Mouse (Mus musculus): ENCODE results near the gene H2afv. TPM values are rescaled to one million over a fixed set of nuclear protein-coding genes. Genes with fewer than 3 reads are reported as not detected.

Gene H2afv
- polyA plus RNA-seq, 1 experiment, result 106 TPM

DNA sequence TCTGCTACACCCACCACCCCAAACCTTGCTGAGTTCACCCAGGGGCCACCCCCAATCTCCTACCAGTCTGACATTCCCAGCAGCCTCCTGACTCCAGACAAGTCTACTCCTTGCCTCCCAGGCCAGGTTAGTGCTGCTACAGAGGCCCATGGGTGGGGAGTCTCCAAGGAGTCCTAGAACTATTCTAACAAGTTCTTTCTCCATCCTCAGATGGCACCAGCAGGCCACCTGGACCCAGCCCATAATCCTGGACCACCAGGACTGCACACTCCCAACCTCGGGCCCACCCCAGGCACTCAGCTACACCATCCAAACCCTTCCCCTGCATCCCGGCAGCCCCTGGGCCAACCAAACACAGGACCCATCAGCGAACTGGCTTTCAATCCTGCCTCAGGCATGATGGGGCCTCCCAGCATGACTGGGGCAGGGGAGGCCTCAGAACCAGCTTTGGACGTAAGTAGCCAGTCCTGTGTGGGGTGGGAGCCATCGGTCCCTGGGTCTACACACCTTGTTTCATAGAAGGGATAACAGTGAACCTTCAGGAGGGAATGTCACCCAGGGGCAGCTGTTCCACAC, 40.3 kb downstream of the H2afv start:
- H3K27ac ChIP-seq (ENCODE audit: insufficient read depth, low read length), result peak overlapping the region; percentile 90; the same call in 1 of the 2 replicates

GRCm38 (mm10) chr11:6402515-6403510, 41.4 kb downstream of the H2afv start:
- peak; percentile 32 to 51 for DNase-seq
- TF ChIP-seq POLR2A (IDR thresholded peaks at IDR 0.05; ENCODE audit: borderline replicate concordance, insufficient read depth, low read length) (no peak), CTCF (IDR thresholded peaks at IDR 0.05; ENCODE audit: borderline replicate concordance, insufficient read depth, low read depth, low read length) (peak; percentile 63)
- Histone ChIP-seq H3K4me3 (replicated peaks; ENCODE audit: insufficient read depth, low read depth, low read length) (no peak overlapping the region), H3K27ac (ENCODE audit: insufficient read depth, low read length) (no peak overlapping the region), H3K27me3 (ENCODE audit: control insufficient read depth, insufficient read depth, low read length) (no peaks in the 10 kb centered on the region), H3K4me1 (ENCODE audit: control insufficient read depth, insufficient read depth, low read length) (peaks cover 35% of the 10 kb centered on the region)
- WGBS, result 80% methylated on average over 19 of the region's 19 CpGs

More for the DNA sequence above, 40.3 kb downstream of the H2afv start:
- no peak for TF ChIP-seq POLR2A (IDR thresholded peaks at IDR 0.05; ENCODE audit: borderline replicate concordance, insufficient read depth, low read length)
- no peak for TF ChIP-seq CTCF (IDR thresholded peaks at IDR 0.05; ENCODE audit: borderline replicate concordance, insufficient read depth, low read depth, low read length)
- peak in 1 of 2 experiments; percentile 25 for DNase-seq
- H3K4me3 ChIP-seq (replicated peaks; ENCODE audit: insufficient read depth, low read depth, low read length), result no peak overlapping the region
- H3K27me3 ChIP-seq (ENCODE audit: control insufficient read depth, insufficient read depth, low read length), result no peaks in the 10 kb centered on the region
- H3K4me1 ChIP-seq (ENCODE audit: control insufficient read depth, insufficient read depth, low read length), result peaks cover 35% of the 10 kb centered on the region
- WGBS, result 47% methylated on average over 5 of the region's 5 CpGs

- WGBS, result 72% methylated on average over 10 of the region's 10 CpGs
These were observed 46.1 kb downstream of the H2afv start for GRCm38 (mm10) chr11:6398141-6398540.

GRCm38 (mm10) chr11:6395565-6395964, 48.7 kb downstream of the H2afv start:
- Histone ChIP-seq H3K4me3 (replicated peaks; ENCODE audit: insufficient read depth, low read depth, low read length) (no peak overlapping the region), H3K4me1 (ENCODE audit: control insufficient read depth, insufficient read depth, low read length) (peaks cover 24% of the 10 kb centered on the region), H3K27ac (ENCODE audit: insufficient read depth, low read length) (no peak overlapping the region), H3K27me3 (ENCODE audit: control insufficient read depth, insufficient read depth, low read length) (no peaks in the 10 kb centered on the region)
- DNase-seq, result peak in 1 of 2 experiments; percentile 18
- WGBS, result 49% methylated on average over 5 of the region's 5 CpGs
- TF ChIP-seq CTCF (IDR thresholded peaks at IDR 0.05; ENCODE audit: borderline replicate concordance, insufficient read depth, low read depth, low read length) (no peak), POLR2A (IDR thresholded peaks at IDR 0.05; ENCODE audit: borderline replicate concordance, insufficient read depth, low read length) (no peak)

More at GRCm38 (mm10) chr11:6398141-6398540, 46.1 kb downstream of the H2afv start:
- DNase-seq, result peak in 1 of 2 experiments; percentile 18
- Histone ChIP-seq H3K4me3 (replicated peaks; ENCODE audit: insufficient read depth, low read depth, low read length) (no peak overlapping the region), H3K27ac (ENCODE audit: insufficient read depth, low read length) (no peak overlapping the region), H3K27me3 (ENCODE audit: control insufficient read depth, insufficient read depth, low read length) (no peaks in the 10 kb centered on the region), H3K4me1 (ENCODE audit: control insufficient read depth, insufficient read depth, low read length) (peaks cover 19% of the 10 kb centered on the region)
- TF ChIP-seq CTCF (IDR thresholded peaks at IDR 0.05; ENCODE audit: borderline replicate concordance, insufficient read depth, low read depth, low read length) (no peak), POLR2A (IDR thresholded peaks at IDR 0.05; ENCODE audit: borderline replicate concordance, insufficient read depth, low read length) (no peak)

GRCm38 (mm10) chr11:6393866-6394265, 50.4 kb downstream of the H2afv start:
- 0% methylated on average over 1 of the region's 1 CpGs for WGBS
- Histone ChIP-seq H3K4me1 (ENCODE audit: control insufficient read depth, insufficient read depth, low read length) (peaks cover 28% of the 10 kb centered on the region), H3K4me3 (replicated peaks; ENCODE audit: insufficient read depth, low read depth, low read length) (no peak overlapping the region), H3K27me3 (ENCODE audit: control insufficient read depth, insufficient read depth, low read length) (no peaks in the 10 kb centered on the region), H3K27ac (ENCODE audit: insufficient read depth, low read length) (no peak overlapping the region)
- TF ChIP-seq POLR2A (IDR thresholded peaks at IDR 0.05; ENCODE audit: borderline replicate concordance, insufficient read depth, low read length), result no peak
- TF ChIP-seq CTCF (IDR thresholded peaks at IDR 0.05; ENCODE audit: borderline replicate concordance, insufficient read depth, low read depth, low read length), result no peak
- peak; percentile 36 to 39 for DNase-seq

DNA sequence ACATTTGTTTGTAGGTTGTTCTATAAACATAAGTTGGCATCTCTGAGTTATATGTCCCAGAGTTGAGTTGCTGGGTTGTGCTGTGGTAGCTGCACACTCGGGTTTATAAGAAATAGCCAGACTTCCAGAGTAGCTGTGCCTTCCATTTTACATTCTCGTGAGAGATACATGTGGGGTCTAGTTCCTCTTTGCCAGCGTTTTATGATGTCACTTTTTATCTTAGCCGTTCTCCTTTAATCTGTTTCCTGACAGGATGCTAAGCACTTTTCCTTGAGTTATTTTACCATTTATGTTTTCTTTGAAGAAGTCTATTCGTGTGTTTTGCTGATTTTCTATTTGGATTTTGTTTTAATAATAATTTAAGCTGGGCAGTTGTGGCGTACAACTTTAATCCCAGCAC, 51.4 kb downstream of the H2afv start:
- Histone ChIP-seq H3K4me1 (ENCODE audit: control insufficient read depth, insufficient read depth, low read length) (peaks cover 28% of the 10 kb centered on the region), H3K27me3 (ENCODE audit: control insufficient read depth, insufficient read depth, low read length) (no peaks in the 10 kb centered on the region), H3K27ac (ENCODE audit: insufficient read depth, low read length) (no peak overlapping the region), H3K4me3 (replicated peaks; ENCODE audit: insufficient read depth, low read depth, low read length) (no peak overlapping the region)
- 92% methylated on average over 6 of the region's 6 CpGs for WGBS
- no peak for DNase-seq
- TF ChIP-seq CTCF (IDR thresholded peaks at IDR 0.05; ENCODE audit: borderline replicate concordance, insufficient read depth, low read depth, low read length) (no peak), POLR2A (IDR thresholded peaks at IDR 0.05; ENCODE audit: borderline replicate concordance, insufficient read depth, low read length) (no peak)

- Histone ChIP-seq H3K4me1 (ENCODE audit: control insufficient read depth, insufficient read depth, low read length) (peaks cover 28% of the 10 kb centered on the region), H3K27ac (ENCODE audit: insufficient read depth, low read length) (no peak overlapping the region), H3K27me3 (ENCODE audit: control insufficient read depth, insufficient read depth, low read length) (no peaks in the 10 kb centered on the region), H3K4me3 (replicated peaks; ENCODE audit: insufficient read depth, low read depth, low read length) (no peak overlapping the region)
- DNase-seq, result no peak
- no peak for TF ChIP-seq CTCF (IDR thresholded peaks at IDR 0.05; ENCODE audit: borderline replicate concordance, insufficient read depth, low read depth, low read length)
- no peak for TF ChIP-seq POLR2A (IDR thresholded peaks at IDR 0.05; ENCODE audit: borderline replicate concordance, insufficient read depth, low read length)
- WGBS, result 88% methylated on average over 8 of the region's 8 CpGs
These were observed 52.5 kb downstream of the H2afv start for GRCm38 (mm10) chr11:6391516-6392276.
